Mouse (Mus musculus) limb, embryonic 11.5 days (tissue): Measurements from ENCODE around the gene Ttc25. TPM values are rescaled to one million over a fixed set of nuclear protein-coding genes. Genes with fewer than 3 reads are reported as not detected.
"Not testable (repeated sequence)": the region's sequence is repeated elsewhere in the genome, so short reads cannot be mapped to it uniquely, and the experiment has no call there.

Experiments
- ATAC-seq: fragments of 200-750 bp; cut with Nextera tagmentation; 2 replicates; pipeline ENCODE4 v1.8.0; 2017; ENCODE audit warnings: low read depth; ENCODE audit not compliant: insufficient number of reproducible peaks, low FRiP score, low TSS enrichment
- DNase-seq: peaks from one replicate; pipeline ENCODE4 v3.0.0-alpha.2; 2015; ENCODE audit warnings: low spot score
- H3K27ac ChIP-seq: fragments of 300-500 bp; sonication (generic); replicated peaks from 2 replicates; pipeline ENCODE4 v1.5.1; 2014; ENCODE audit warnings: low read depth, mild to moderate bottlenecking, low read length
- H3K27me3 ChIP-seq: fragments of 300-500 bp; sonication (generic); 2 replicates; pipeline ENCODE4 v1.6.1; 2014; ENCODE audit warnings: mild to moderate bottlenecking, low read length, mixed read lengths; ENCODE audit not compliant: control insufficient read depth, insufficient read depth
- H3K36me3 ChIP-seq: fragments of 300-500 bp; sonication (generic); 2 replicates; pipeline ENCODE4 v1.6.1; 2014; ENCODE audit warnings: mild to moderate bottlenecking, low read length, moderate library complexity, mixed read lengths; ENCODE audit not compliant: control insufficient read depth, insufficient read depth
- H3K4me1 ChIP-seq: fragments of 300-500 bp; sonication (generic); 2 replicates; pipeline ENCODE4 v1.6.1; 2014; ENCODE audit warnings: low read length, mixed read lengths; ENCODE audit not compliant: control insufficient read depth, insufficient read depth
- H3K4me2 ChIP-seq: fragments of 300-500 bp; sonication (generic); 2 replicates; pipeline ENCODE4 v1.6.1; 2014; ENCODE audit warnings: low read depth, mild to moderate bottlenecking, moderate library complexity; ENCODE audit not compliant: severe bottlenecking
- H3K4me3 ChIP-seq: fragments of 300-500 bp; sonication (generic); 2 replicates; pipeline ENCODE4 v1.5.1; 2014; ENCODE audit warnings: low read depth, low read length
- H3K9ac ChIP-seq: fragments of 300-500 bp; sonication (generic); 2 replicates; pipeline ENCODE4 v1.6.1; 2014; ENCODE audit warnings: mild to moderate bottlenecking, low read length
- H3K9me3 ChIP-seq: fragments of 300-500 bp; sonication (generic); 2 replicates; pipeline ENCODE4 v1.6.1; 2016; ENCODE audit warnings: low read length; ENCODE audit not compliant: control insufficient read depth
- WGBS: fragments of 180-500 bp; shearing (Covaris S2); extraction: QIAGEN DNeasy Blood & Tissue Kit; methylation state at CpG from one replicate; pipeline ENCODE4 v1.1.7; 2014; 5-methylcytosine and 5-hydroxymethylcytosine counted together
- polyA plus RNA-seq: library from polyadenylated mRNA; unstranded; fragments of >200 nt; fragmentation: Nextera tagmentation; extraction: Ambion mirVana; gene quantifications from 2 replicates; pipeline ENCODE4 v1.2.1, GENCODE M21; 2014

Gene Ttc25
- polyA plus RNA-seq, 1 experiment from 2014 or later = 1.1 TPM

DNA sequence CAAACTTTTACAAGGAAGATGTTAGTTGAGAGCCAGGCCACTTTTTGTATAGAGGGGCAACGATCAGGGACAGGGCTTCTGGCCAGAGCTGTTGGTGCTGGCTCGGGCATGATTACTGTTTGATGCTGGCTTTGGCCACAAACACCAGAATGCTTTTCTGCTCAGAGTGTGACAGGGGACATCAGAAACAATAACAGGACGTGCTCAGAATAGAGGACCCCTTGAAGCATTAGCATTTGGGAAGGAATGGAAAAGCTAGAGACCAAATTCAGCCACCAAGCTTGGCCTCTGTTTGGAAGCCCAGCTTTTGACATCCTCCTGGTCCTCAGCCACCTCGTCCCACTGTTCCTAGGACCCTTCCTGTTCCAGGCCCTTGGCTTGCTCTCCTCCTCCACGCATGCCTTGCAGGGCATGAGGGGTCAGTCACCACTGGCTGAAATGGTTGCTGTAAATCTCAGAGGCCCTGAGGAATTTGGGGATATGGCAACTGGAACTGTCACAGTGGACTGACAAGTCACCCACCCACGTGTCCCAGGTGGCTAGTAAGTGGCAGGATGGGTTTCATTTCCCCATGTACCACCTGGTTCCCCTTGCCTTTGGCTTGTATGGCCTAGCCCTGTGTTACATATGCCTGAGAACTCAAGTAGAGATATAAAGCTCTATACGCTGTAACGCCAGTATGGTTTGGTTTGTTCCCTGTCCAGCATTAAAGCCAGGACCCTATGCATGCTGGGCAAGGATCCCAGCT lies 32.6 kb downstream of the Ttc25 start:
- peaks cover 11% of the 10 kb centered on the region for H3K36me3 ChIP-seq

GRCm38 (mm10) chr11:100579116-100579799 lies 33.9 kb downstream of the Ttc25 start:
- Histone ChIP-seq H3K4me3 (no peak overlapping the region), H3K27ac (no peak overlapping the region), H3K4me2 (no peak overlapping the region), H3K9ac (no peak overlapping the region), H3K4me1 (no peaks in the 10 kb centered on the region), H3K36me3 (peaks cover 15% of the 10 kb centered on the region), H3K9me3 (no peaks in the 10 kb centered on the region), H3K27me3 (no peaks in the 10 kb centered on the region)
- DNase-seq = no peak
- no peak for ATAC-seq
- WGBS = 92% methylated on average over 9 of the region's 9 CpGs

More for the DNA sequence above, 32.6 kb downstream of the Ttc25 start:
- Histone ChIP-seq H3K9ac (no peak overlapping the region), H3K4me1 (no peaks in the 10 kb centered on the region), H3K27me3 (no peaks in the 10 kb centered on the region), H3K4me2 (no peak overlapping the region), H3K4me3 (no peak overlapping the region), H3K27ac (no peak overlapping the region), H3K9me3 (no peaks in the 10 kb centered on the region)
- no peak for DNase-seq
- WGBS = 86% methylated on average over 8 of the region's 8 CpGs
- ATAC-seq = no peak

GRCm38 (mm10) chr11:100580275-100580674 lies 34.9 kb downstream of the Ttc25 start:
- WGBS = 87% methylated on average over 13 of the region's 13 CpGs
- H3K9ac ChIP-seq = no peak overlapping the region
- no peaks in the 10 kb centered on the region for H3K9me3 ChIP-seq
- peaks cover 24% of the 10 kb centered on the region for H3K36me3 ChIP-seq
- DNase-seq (no peak), ATAC-seq (peak; percentile 23; the same call in 1 of the 2 replicates)
- H3K27me3 ChIP-seq = no peaks in the 10 kb centered on the region
- no peak overlapping the region for H3K4me3 ChIP-seq
- H3K27ac ChIP-seq = no peak overlapping the region
- H3K4me1 ChIP-seq = no peaks in the 10 kb centered on the region
- H3K4me2 ChIP-seq = no peak overlapping the region

- no peak overlapping the region for H3K4me3 ChIP-seq
- 92% methylated on average over 4 of the region's 4 CpGs for WGBS
- no peaks in the 10 kb centered on the region for H3K9me3 ChIP-seq
- no peaks in the 10 kb centered on the region for H3K4me1 ChIP-seq
- H3K27me3 ChIP-seq = no peaks in the 10 kb centered on the region
- peaks cover 38% of the 10 kb centered on the region for H3K36me3 ChIP-seq
- no peak overlapping the region for H3K4me2 ChIP-seq
- H3K9ac ChIP-seq = no peak overlapping the region
- H3K27ac ChIP-seq = no peak overlapping the region
- DNase-seq (no peak), ATAC-seq (no peak)
Measured at GRCm38 (mm10) chr11:100581756-100582155, 36.3 kb downstream of the Ttc25 start.

DNA sequence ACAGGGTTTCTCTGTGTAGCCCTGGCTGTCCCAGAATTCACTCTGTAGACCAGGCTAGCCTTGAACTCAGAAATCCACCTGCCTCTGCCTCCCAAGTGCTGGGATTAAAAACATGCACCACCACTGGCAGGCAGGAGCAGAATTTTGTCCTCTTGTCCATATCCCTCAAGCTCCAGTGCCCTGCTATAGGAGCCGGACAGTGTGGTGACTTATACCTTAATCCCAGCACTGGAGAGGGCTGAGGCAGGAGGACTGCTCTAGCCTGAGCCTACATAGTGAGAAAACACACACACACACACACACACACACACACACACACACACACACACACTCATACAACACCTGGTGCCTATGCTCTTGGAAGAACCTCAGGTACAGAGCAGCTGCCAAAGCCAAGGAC lies 37.0 kb downstream of the Ttc25 start:
- DNase-seq, H3K27me3 ChIP-seq, H3K4me2 ChIP-seq, H3K27ac ChIP-seq, H3K4me3 ChIP-seq, H3K4me1 ChIP-seq, H3K9ac ChIP-seq, H3K9me3 ChIP-seq, ATAC-seq: not testable (repeated sequence)
- WGBS = 95% methylated on average over 1 of the region's 1 CpGs
- H3K36me3 ChIP-seq = peaks cover 38% of the 10 kb centered on the region

DNA sequence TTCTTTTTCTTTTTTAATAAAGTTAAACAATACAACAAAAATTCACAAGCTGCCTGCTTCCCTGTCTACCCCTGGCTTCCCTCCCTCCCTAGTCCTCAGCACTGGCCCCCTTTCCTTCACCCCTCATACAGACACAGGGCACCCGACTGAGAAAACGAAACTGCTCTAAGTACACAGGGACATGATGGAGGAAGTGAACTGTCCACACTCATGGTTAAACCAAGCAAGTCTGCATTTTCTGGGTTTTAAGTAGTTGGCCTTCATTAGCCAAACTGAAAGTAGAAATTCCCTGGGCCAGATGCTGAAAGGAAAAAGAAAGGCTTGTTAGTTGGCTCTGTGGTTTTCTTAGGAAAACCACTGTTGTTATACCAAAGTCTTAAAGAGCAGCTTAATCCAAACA lies 37.4 kb downstream of the Ttc25 start:
- no peak for ATAC-seq
- no peaks in the 10 kb centered on the region for H3K27me3 ChIP-seq
- peaks cover 40% of the 10 kb centered on the region for H3K36me3 ChIP-seq
- no peak overlapping the region for H3K9ac ChIP-seq
- DNase-seq = no peak
- H3K4me2 ChIP-seq = no peak overlapping the region
- no peaks in the 10 kb centered on the region for H3K4me1 ChIP-seq
- H3K4me3 ChIP-seq = no peak overlapping the region
- 91% methylated on average over 2 of the region's 2 CpGs for WGBS
- H3K27ac ChIP-seq = no peak overlapping the region
- no peaks in the 10 kb centered on the region for H3K9me3 ChIP-seq

- Histone ChIP-seq H3K27ac (no peak overlapping the region), H3K27me3 (no peaks in the 10 kb centered on the region), H3K4me2 (no peak overlapping the region), H3K4me1 (no peaks in the 10 kb centered on the region), H3K4me3 (no peak overlapping the region), H3K36me3 (peaks cover 51% of the 10 kb centered on the region), H3K9me3 (no peaks in the 10 kb centered on the region), H3K9ac (no peak overlapping the region)
- 94% methylated on average over 7 of the region's 7 CpGs for WGBS
- DNase-seq (no peak), ATAC-seq (no peak)
Measured at GRCm38 (mm10) chr11:100584561-100584961, 39.2 kb downstream of the Ttc25 start.

GRCm38 (mm10) chr11:100585148-100585547 lies 39.7 kb downstream of the Ttc25 start:
- no peak overlapping the region for H3K27ac ChIP-seq
- ATAC-seq (no peak), DNase-seq (no peak)
- H3K4me2 ChIP-seq = no peak overlapping the region
- no peak overlapping the region for H3K4me3 ChIP-seq
- no peaks in the 10 kb centered on the region for H3K4me1 ChIP-seq
- H3K36me3 ChIP-seq = peaks cover 55% of the 10 kb centered on the region
- no peaks in the 10 kb centered on the region for H3K9me3 ChIP-seq
- WGBS = 95% methylated on average over 3 of the region's 3 CpGs
- H3K9ac ChIP-seq = no peak overlapping the region
- no peaks in the 10 kb centered on the region for H3K27me3 ChIP-seq
